Mouse (Mus musculus) gastrocnemius, postnatal 10 days (tissue): Measurements from ENCODE around the gene Gm20715. TPM values are rescaled to one million over a fixed set of nuclear protein-coding genes. Genes with fewer than 3 reads are reported as not detected.
"Not testable (repeated sequence)": the region's sequence is repeated elsewhere in the genome, so short reads cannot be mapped to it uniquely, and the experiment has no call there.

Experiments used
- DNase-seq: peaks from one replicate; pipeline ENCODE4 v3.0.0; 2021; ENCODE audit warnings: mixed read lengths
- total RNA-seq, 2 experiments: library from RNA; stranded (reverse); gene quantifications; 2 replicates each; pipeline ENCODE4 v1.2.3; 2021

Gene Gm20715
- total RNA-seq, 2 experiments from 2014 or later: not detected

DNA sequence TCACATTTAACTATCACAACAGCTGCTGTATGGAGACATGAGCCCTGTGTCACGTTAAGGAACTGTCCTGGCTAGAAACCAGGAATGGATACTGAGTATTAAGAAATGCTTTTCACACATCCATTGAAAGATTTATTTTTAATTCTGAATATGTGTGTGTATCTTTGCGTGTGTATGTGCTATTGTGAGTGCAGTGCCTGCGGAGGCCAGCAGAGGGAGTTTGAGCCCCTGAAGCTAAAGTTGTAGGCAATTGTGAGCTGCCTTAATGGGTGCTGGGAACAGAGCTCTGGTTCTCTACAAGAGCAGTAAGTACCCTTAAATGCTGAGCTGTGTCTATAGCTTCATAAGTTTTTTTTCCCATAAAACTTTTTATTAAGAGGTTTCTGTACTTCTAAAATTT is 19.3 kb downstream of the Gm20715 start:
- DNase-seq: no peak

DNA sequence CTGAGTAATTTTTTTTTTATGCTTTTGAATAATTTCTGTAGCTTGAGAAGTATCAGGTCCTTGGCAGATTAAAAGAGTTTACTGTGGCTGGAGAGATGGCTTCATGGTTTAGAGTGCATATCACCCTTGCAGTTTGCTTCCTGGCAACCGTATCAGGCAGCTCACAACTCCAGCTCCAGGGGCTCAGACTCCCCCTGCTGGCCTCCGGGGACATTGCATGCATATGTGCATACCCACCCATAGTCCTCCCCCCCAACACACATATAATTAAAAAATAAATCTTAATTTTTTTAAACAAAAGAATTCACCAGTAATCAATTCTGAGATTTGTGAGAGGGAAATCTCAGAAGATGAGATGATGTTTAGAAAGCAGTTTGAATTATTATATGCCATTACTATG is 20.3 kb downstream of the Gm20715 start:
- peak; percentile 13 for DNase-seq

DNA sequence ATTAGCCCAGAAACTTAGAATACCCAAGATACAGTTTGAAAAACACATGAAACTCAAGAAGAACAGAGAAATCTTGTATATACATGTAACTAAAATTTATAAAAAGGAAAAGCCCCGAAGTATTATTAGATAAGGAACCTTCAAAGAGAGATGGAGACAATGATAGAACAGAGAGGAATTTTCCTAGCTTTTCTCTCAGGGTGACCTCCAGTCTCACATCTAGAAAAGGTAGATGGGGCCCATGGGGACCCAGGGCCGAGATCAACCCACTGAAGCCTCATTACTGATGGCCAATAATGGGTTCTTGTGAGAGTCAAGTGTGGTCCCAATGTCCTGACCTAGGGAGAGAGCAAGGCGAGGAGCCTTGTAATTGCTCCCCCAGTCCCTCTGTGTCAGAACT is 28.3 kb downstream of the Gm20715 start, which contains the start of gene Olfr1344:
Gene Olfr1344, plus strand, starts transcription at position 301 of the 400 bp plus-strand sequence.
- no peak for DNase-seq

DNA sequence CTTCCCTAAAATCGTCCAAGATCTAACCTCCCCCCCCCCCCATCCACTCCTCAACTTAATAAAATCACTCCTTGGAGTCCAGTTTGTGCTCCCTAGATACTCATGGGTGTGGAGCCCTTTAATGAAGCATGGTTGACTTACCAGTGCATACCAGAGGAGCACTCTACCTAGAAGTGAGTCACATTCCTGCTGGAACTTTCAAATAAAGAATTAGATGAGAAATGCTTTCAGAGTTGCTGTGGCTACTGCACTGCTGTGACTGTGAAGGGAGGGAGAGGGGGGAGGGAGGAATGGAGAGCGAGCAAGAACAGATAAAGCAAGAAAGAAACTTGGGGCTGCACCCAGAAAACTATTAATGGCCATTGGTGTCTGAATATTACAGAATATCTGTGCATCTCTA is 31.1 kb downstream of the Gm20715 start:
- DNase-seq: no peak

DNA sequence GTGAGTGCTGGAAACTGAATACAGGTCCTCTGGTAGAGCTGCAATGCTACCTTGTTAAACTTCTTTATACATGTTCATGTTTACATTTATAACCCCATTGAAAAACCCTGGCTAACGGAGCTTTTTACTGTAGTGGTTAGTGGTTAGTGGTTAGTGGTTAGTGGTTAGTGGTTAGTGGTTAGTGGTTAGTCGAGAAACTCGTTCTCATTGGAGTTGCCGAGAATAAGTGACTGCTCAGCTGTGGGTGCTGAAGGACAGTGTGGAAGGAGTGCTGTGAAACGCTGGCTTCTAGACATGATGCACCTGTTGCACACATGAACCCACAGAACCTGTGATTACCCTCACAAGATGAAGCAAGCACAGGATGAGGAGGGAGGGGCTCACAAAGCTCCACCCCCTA is 37.7 kb downstream of the Gm20715 start:
- no peak for DNase-seq

DNA sequence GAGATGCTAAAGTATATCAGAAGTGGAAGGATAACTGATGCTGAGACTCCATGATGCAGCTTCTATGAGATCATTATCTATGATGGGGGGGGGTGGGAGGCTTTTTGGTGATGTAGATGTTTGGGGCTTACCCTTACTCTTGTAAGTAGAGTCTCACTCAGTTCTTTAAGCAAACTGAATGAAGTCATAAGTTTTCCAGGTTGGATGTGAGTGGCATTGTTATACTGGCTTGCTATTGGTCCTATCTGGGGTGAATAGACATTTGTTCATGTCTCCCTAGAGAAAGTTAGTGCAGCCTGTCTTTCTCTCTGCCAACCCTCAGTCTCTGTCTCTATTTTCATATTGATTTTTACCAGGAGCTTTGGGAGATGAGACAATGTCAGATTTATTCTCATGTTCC is 45.8 kb downstream of the Gm20715 start, which contains the start of gene Olfr1336:
Gene Olfr1336, plus strand, starts transcription at position 301 of the 400 bp plus-strand sequence.
- DNase-seq: no peak

DNA sequence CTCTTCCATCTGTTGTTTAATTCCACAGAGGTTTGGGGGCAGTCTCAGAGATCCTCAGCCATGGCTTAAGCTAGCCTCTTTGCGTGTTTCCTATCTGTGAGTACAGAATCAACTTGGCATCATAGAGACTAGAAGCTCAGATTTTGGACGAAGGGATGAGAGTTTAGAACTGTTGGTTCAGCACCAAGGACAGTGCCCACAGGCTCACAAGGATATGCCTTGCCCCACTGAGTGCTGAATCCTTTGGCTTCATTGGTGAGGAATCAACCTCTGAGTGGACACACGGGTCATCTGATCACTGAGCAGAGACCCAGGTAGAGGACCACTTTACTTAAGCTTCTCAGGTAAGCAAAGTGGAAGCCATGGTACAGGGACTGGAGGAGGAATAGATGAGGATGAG is 46.3 kb downstream of the Gm20715 start:
- DNase-seq: no peak

DNA sequence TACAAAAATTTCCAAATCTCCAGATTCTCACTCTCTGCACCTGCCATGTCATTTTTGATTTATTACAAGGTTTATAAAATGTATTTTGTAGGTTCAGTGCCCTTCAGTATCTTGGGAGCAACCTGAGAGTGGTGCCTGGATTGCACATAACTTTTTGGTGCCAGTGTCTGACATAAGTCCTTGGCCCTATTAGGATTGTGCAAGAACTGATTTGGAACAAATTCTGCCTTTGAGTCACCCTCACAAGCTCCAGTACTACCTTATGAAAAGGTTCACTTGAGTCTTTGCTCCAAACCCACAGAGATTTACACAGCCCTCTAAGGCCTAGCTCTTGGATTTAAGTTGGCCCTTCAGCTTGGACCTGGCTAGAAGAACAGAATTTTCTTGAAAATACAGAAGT is 56.9 kb downstream of the Gm20715 start, which contains the start of gene Olfr1346:
Gene Olfr1346, plus strand, starts transcription at position 151 of the 400 bp plus-strand sequence.
- DNase-seq: no peak

DNA sequence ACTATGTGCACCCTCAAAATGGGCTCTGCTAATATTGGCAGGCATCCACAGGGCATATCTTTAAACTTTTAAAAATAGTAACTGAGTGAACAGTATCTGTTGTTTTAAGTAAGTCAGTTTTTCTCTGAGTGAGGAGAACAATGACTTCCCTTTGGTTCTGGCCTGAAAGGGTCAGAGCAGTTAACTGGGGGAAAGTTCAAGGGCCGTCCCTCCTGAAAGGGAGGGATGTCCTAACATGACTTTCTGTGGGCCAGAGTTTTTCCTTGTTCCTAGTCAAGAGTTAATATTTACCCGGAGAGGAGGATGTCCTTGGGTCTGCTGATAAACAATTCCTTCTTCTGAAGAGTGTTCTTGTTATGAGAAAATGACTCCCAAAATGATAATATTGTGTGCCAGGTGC is 67.6 kb downstream of the Gm20715 start:
- DNase-seq: not testable (repeated sequence)

DNA sequence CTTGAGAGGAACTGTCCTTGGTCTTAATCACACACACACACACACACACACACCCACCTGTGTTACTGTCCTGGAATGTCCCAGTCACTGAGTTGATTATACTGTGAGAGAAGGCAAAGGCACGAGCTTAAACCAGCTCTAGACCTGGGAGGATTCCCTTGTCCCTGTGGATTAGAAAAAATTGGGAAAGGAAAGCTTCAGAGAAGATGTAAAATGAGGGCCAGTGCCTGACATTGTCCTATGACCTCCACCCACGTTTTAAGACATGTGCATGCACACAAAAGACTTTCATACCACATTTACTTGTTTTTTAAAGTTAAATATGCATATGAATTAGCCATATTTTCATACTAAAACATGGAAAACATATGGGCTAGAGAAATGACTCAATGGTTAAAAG is 76.8 kb downstream of the Gm20715 start, which contains the start of gene Olfr5:
Gene Olfr5, minus strand, starts transcription at position 101 of the 400 bp plus-strand sequence.
- DNase-seq: no peak

Other genes with a start within 250 kb of the Gm20715 start
- 1 to 10 TPM; 7.4 to 8.1 TPM for gene Zfp444, start 238.1 kb upstream of the Gm20715 start, total RNA-seq
- not detected for gene Galp, start 213.2 kb upstream of the Gm20715 start, total RNA-seq
- gene Zscan5b, start 188.0 kb upstream of the Gm20715 start, total RNA-seq: not detected
- gene Epp13, start 157.6 kb upstream of the Gm20715 start, total RNA-seq: not detected
- 1 to 10 TPM; 3.0 to 3.6 TPM for gene Zfp667, start 123.7 kb upstream of the Gm20715 start, total RNA-seq
- 1 to 10 TPM in 1 of 2 experiments, under 1 TPM in 1; 0.47 to 1.0 TPM for gene Zfp583, start 79.0 kb upstream of the Gm20715 start, total RNA-seq
- gene Gm3854, start 66.5 kb upstream of the Gm20715 start, total RNA-seq: under 1 TPM; 0.12 to 0.14 TPM
- gene Zfp78, start 47.0 kb upstream of the Gm20715 start, total RNA-seq: under 1 TPM; 0.84 to 0.92 TPM
- gene Zfp28, start 27.0 kb upstream of the Gm20715 start, total RNA-seq: 1 to 10 TPM; 3.7 to 3.9 TPM
- gene Smim17, start 11.6 kb upstream of the Gm20715 start, total RNA-seq: under 1 TPM in 1 of 2 experiments, not detected in 1; 0.77 TPM
- gene Olfr1344, start 28.4 kb downstream of the Gm20715 start, total RNA-seq: not detected
- not detected for gene Olfr1336, start 45.9 kb downstream of the Gm20715 start, total RNA-seq
- not detected for gene Olfr1346, start 56.8 kb downstream of the Gm20715 start, total RNA-seq
- not detected for gene Olfr5, start 76.7 kb downstream of the Gm20715 start, total RNA-seq
- not detected for gene Olfr1347, start 89.5 kb downstream of the Gm20715 start, total RNA-seq
- not detected for gene Olfr1348, start 98.5 kb downstream of the Gm20715 start, total RNA-seq
- gene Olfr1349, start 112.7 kb downstream of the Gm20715 start, total RNA-seq: not detected
- gene Olfr1350, start 154.6 kb downstream of the Gm20715 start, total RNA-seq: not detected